Mouse (Mus musculus): ENCODE results near the gene Psmc1. TPM values are rescaled to one million over a fixed set of nuclear protein-coding genes. Genes with fewer than 3 reads are reported as not detected.

The Psmc1 gene
- 100 to 1,000 TPM; 147 to 186 TPM for polyA plus RNA-seq (2017; shearing (Covaris generic))

GRCm38 (mm10) chr12:100109986-100110696 is at the start of gene Psmc1:
TSS of gene Psmc1 (plus strand) at chr12:100110154.

DNA sequence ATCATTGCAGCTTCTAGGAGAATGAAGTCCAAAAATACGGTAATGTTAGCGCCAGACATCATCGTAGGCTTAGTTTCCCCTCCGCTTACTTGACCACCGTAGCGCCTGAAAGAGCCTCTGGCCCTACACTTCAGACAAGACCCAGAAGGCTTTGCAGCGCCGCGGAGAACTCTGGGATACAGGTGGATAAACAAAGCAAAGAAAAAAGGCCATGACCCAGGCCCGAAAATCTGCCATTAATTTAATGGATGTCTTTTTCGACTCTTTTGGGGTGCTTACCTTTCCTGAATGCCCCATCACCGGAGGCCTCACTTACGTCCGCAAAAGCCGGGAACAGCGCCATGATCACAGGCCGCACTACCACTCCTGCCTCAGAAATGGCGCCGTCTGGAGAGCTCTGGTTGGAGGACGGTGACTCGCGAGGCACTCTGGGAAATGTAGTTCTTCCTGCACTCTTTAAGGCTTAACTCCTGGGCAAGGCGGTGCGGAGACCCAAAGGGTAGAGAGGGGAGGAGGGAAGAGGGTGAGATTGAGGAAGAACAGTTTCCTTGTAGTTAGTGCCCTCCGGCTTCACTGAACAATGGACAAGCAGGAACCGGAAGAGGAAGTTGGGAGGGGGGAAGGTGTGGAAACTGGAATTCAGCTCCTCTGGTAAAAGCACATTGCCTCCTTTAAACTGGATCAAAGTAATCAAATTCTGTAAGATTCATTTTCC is 49.5 kb downstream of the Psmc1 start, which contains the start of gene Nrde2:
Nrde2 (minus strand) TSS at position 393 of the 715 bp plus-strand sequence.

Other genes with a start within 250 kb of the Psmc1 start
- gene Efcab11, start 225.7 kb upstream of the Psmc1 start, polyA plus RNA-seq (2017; shearing (Covaris generic)), result 1 to 10 TPM; 1.6 to 2.2 TPM
- 10 to 100 TPM; 15.2 to 31.5 TPM for gene Tdp1, start 225.6 kb upstream of the Psmc1 start, polyA plus RNA-seq (2017; shearing (Covaris generic))
- gene Kcnk13, start 145.7 kb upstream of the Psmc1 start, polyA plus RNA-seq (2017; shearing (Covaris generic)), result not detected
- gene Nrde2, start 49.5 kb downstream of the Psmc1 start, polyA plus RNA-seq (2017; shearing (Covaris generic)), result 10 to 100 TPM; 26.3 to 32.7 TPM
- gene Calm1, start 89.3 kb downstream of the Psmc1 start, polyA plus RNA-seq (2017; shearing (Covaris generic)), result 1,000 to 10,000 TPM; 1,177 to 1,481 TPM

All from inflammation-experienced regulatory T-cells (primary cell).